Mouse (Mus musculus): ENCODE measurements around the gene Arhgef18.

Gene Arhgef18

GRCm38 (mm10) chr8:3498583-3498982 lies 105.8 kb downstream of the Arhgef18 start:
- in situ Hi-C loops (cut with MboI; ENCODE audit: low sequenced_read_pairs): no loop called here

- in situ Hi-C loops (cut with MboI; ENCODE audit: low sequenced_read_pairs): no loop called here
Observed at GRCm38 (mm10) chr8:3499751-3500150, 106.9 kb downstream of the Arhgef18 start.

GRCm38 (mm10) chr8:3500235-3501090 lies 107.7 kb downstream of the Arhgef18 start, which contains the start of gene Mcoln1:
Gene Mcoln1, plus strand, starts transcription at chr8:3500457.
- in situ Hi-C loops (cut with MboI; ENCODE audit: low sequenced_read_pairs): no loop called here

GRCm38 (mm10) chr8:3502217-3502616 lies 109.4 kb downstream of the Arhgef18 start:
- in situ Hi-C loops (cut with MboI; ENCODE audit: low sequenced_read_pairs): no loop called here
